In the genomic region with DNA sequence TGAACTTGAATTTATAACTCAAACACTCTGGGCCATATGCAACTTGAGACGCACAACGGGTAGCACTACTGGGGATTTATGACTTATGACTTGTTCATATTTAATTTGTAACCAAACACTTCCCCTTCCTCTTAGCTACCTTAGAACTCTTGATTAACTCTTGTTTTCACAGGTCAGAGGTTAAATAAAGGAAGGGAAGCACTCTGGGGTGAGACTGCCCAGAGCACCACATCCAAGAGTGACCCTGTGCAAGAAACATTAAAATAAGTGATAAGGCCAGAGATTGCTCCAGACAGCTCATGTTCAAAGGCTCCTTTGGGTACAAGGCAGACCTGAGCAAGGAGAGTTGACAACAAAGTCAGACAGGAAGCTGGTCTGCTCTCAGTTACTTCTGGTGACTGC, we compare ENCODE assay signal across 16 mouse cellular contexts.
DNase-seq lines count a peak whose midpoint lies in the region; ATAC-seq and TF ChIP-seq lines count a peak whose summit lies in the region.
"Had no signal": no experiment of that assay in that cellular context is flagged by ENCODE, and none has a peak within 500 bp of the region (broad histone marks: within the 10 kb centered on the region; RNA-seq: fewer than 3 reads in every experiment).

No protein-coding gene starts in this region.

- no peaks in the 10 kb centered on the region for H3K36me3 ChIP-seq in intestine, embryonic 16.5 days (ENCODE audit: control insufficient read depth, insufficient read depth, low read length)
- H3K36me3 ChIP-seq in intestine, postnatal 0 days (ENCODE audit: control insufficient read depth, insufficient read depth) = no peaks in the 10 kb centered on the region
- H3K36me3 ChIP-seq in limb, embryonic 10.5 days = no peaks in the 10 kb centered on the region
- H3K36me3 ChIP-seq: hindbrain, embryonic 13.5 days had no signal

- no peak for TF ChIP-seq CTCF in intestine, postnatal 0 days (IDR thresholded peaks at IDR 0.05; ENCODE audit: low read depth)

- DNase-seq in thymus, postnatal 0 days (ENCODE audit: low spot score) = peak; percentile 12
- no peak for DNase-seq in thymus, postnatal 10 days (ENCODE audit: low spot score in 2 of 2)
- peak; percentile 61 for DNase-seq in limb, embryonic 10.5 days (ENCODE audit: low spot score)
- no peak for DNase-seq in left cerebral cortex, postnatal 14 days (ENCODE audit: low spot score in 2 of 2)
- DNase-seq in spleen, postnatal 10 days (ENCODE audit: low spot score in 2 of 2) = no peak
- no peak for DNase-seq in adrenal gland, adult 18-20 months (ENCODE audit: low spot score in 2 of 2)
- DNase-seq: cerebellum, adult 11-12 months; gastrocnemius, postnatal 36 days; left cerebral cortex, postnatal 4 days; thymus, adult 18-20 months had no signal

- H3K9me3 ChIP-seq in intestine, embryonic 16.5 days (ENCODE audit: control insufficient read depth, low read length) = no peaks in the 10 kb centered on the region
- H3K9me3 ChIP-seq in intestine, postnatal 0 days (ENCODE audit: control insufficient read depth) = no peaks in the 10 kb centered on the region
- no peaks in the 10 kb centered on the region for H3K9me3 ChIP-seq in limb, embryonic 10.5 days (replicated peaks)
- H3K9me3 ChIP-seq: forebrain, embryonic 13.5 days; hindbrain, embryonic 13.5 days; megakaryocyte, embryonic 14.5 days had no signal

- H3K4me3 ChIP-seq in intestine, embryonic 16.5 days (ENCODE audit: low read length) = no peak overlapping the region
- H3K4me3 ChIP-seq in intestine, postnatal 0 days (ENCODE audit: low read depth, low read length) = no peak overlapping the region
- no peak overlapping the region for H3K4me3 ChIP-seq in limb, embryonic 10.5 days
- H3K4me3 ChIP-seq: forebrain, embryonic 13.5 days; hindbrain, embryonic 13.5 days; layer of hippocampus, adult 2 months; megakaryocyte, embryonic 14.5 days had no signal

- H3K9ac ChIP-seq in intestine, embryonic 16.5 days (ENCODE audit: low read depth, low read length) = no peak overlapping the region
- no peak overlapping the region for H3K9ac ChIP-seq in intestine, postnatal 0 days (ENCODE audit: low read depth, low read length)
- H3K9ac ChIP-seq: forebrain, embryonic 13.5 days; hindbrain, embryonic 13.5 days had no signal

- H3K4me2 ChIP-seq in intestine, embryonic 16.5 days (ENCODE audit: low read depth, low read length) = no peak overlapping the region
- H3K4me2 ChIP-seq in intestine, postnatal 0 days (replicated peaks; ENCODE audit: low read depth) = no peak overlapping the region
- H3K4me2 ChIP-seq: forebrain, embryonic 13.5 days; hindbrain, embryonic 13.5 days had no signal

- ATAC-seq in intestine, embryonic 16.5 days = peak; percentile 11; the same call in 1 of the 2 replicates
- ATAC-seq in intestine, postnatal 0 days = no peak
- ATAC-seq: forebrain, embryonic 13.5 days had no signal

- no peaks in the 10 kb centered on the region for H3K27me3 ChIP-seq in intestine, embryonic 16.5 days (replicated peaks; ENCODE audit: control insufficient read depth, insufficient read depth, low read length)
- H3K27me3 ChIP-seq in intestine, postnatal 0 days (replicated peaks; ENCODE audit: control insufficient read depth, insufficient read depth, low read length) = no peaks in the 10 kb centered on the region
- H3K27me3 ChIP-seq in limb, embryonic 10.5 days (ENCODE audit: low read depth, poor library complexity, severe bottlenecking) = peaks cover 23% of the 10 kb centered on the region; the same call in 1 of the 2 replicates
- H3K27me3 ChIP-seq: forebrain, embryonic 13.5 days; megakaryocyte, embryonic 14.5 days had no signal

- H3K27ac ChIP-seq in intestine, embryonic 16.5 days (ENCODE audit: low read length) = no peak overlapping the region
- no peak overlapping the region for H3K27ac ChIP-seq in intestine, postnatal 0 days (ENCODE audit: low read depth, low read length)
- no peak overlapping the region for H3K27ac ChIP-seq in limb, embryonic 10.5 days
- H3K27ac ChIP-seq: forebrain, embryonic 13.5 days; hindbrain, embryonic 13.5 days; layer of hippocampus, adult 2 months had no signal

- peaks cover 2% of the 10 kb centered on the region; the same call in 1 of the 2 replicates for H3K4me1 ChIP-seq in intestine, embryonic 16.5 days (ENCODE audit: control insufficient read depth, insufficient read depth, low read length)
- H3K4me1 ChIP-seq in intestine, postnatal 0 days (replicated peaks; ENCODE audit: control insufficient read depth, insufficient read depth, low read length) = no peaks in the 10 kb centered on the region
- H3K4me1 ChIP-seq in limb, embryonic 10.5 days = peaks cover 49% of the 10 kb centered on the region
- H3K4me1 ChIP-seq: hindbrain, embryonic 13.5 days had no signal

- intact Hi-C loops in left cerebral cortex, postnatal 14 days (cut with DNase I) = no loop called here

- WGBS in intestine, embryonic 16.5 days = 7% methylated on average over 2 of the region's 2 CpGs
- 8% methylated on average over 2 of the region's 2 CpGs for WGBS in intestine, postnatal 0 days
- 18% methylated on average over 2 of the region's 2 CpGs for WGBS in limb, embryonic 10.5 days

Comparison
In these comparisons a context has a peak if more than half of its experiments do, and no peak if none do; other contexts are left out.
1. DNase-seq: peak in thymus, postnatal 0 days (single experiment) and limb, embryonic 10.5 days (single experiment); none in thymus, postnatal 10 days (0 of 2), left cerebral cortex, postnatal 14 days (0 of 2), spleen, postnatal 10 days (0 of 2) and adrenal gland, adult 18-20 months (0 of 2).